Mouse (Mus musculus): ENCODE data around the gene Gm11492.
A peak's percentile ranks its signal among the peaks of the same experiment; 100 is the strongest.

Gm11492 gene

GRCm38 (mm10) chr11:87566501-87566900 is at the start of gene Gm11492:
Gm11492 (plus strand) TSS chr11:87566653.
- DNase-seq (ENCODE audit: low read depth) = no peak

DNA sequence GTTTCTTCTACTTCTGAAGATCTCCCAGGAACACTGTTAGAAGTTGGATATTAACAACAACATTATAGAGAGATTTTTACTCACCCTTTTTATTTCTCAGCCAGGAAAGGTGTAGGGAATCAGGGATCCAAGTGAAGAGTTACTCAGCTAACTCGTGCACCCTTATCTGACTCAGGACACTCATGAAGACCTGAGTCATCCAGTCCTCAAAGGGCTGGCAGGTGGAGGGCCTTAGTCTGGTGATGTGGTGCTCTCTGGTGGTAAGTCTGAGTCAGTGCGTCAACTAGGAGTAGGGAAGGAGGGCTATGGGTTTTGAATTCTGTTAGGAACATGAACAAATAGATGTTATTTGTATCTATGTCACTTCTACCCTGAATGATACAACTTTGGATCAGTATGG is 47.2 kb upstream of the Gm11492 start:
- DNase-seq (ENCODE audit: low read depth) = peak; percentile 58

DNA sequence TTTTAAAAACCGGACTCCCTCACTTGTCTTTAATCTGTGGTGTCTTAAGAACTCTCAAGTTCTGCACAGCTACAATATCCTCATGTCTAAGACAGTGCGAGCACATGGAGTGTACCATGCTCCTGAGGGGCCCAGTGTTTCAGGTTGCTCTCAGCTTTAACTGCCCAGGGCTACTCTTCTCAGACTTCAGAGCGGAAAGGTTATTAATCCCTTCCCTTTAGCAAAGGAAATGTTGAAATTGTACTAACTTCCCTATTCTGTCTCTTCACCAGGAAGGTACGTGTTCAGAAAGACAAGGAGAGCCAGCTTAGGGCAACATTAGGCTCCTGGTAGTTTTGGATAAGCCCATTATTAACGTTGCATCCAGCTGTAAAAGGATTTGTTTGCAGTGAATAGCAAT is 43.0 kb upstream of the Gm11492 start:
- no peak for DNase-seq (ENCODE audit: low read depth)

GRCm38 (mm10) chr11:87523967-87524366 is 42.5 kb upstream of the Gm11492 start:
- DNase-seq (ENCODE audit: low read depth) = no peak

DNA sequence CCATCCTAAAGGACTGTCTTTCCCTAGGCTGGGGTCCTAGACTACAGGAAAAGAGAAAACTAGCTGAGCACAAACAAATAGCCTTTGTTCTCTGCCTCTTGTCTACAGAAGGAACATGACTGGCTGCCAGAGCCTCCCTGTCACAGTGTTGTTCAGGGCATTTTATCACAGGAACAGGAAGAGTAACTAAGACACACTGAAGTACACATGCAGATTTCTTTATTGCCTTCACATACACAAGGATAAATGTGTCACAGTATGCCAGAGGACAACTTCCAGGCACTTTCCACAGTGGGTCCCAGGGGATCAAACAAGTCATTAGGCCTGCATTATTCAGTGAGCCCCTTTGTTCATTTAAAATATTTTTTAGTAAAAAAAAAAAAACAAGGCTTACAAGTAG is 41.7 kb upstream of the Gm11492 start:
- DNase-seq (ENCODE audit: low read depth) = no peak

GRCm38 (mm10) chr11:87527364-87527763 is 39.1 kb upstream of the Gm11492 start:
- DNase-seq (ENCODE audit: low read depth) = no peak

DNA sequence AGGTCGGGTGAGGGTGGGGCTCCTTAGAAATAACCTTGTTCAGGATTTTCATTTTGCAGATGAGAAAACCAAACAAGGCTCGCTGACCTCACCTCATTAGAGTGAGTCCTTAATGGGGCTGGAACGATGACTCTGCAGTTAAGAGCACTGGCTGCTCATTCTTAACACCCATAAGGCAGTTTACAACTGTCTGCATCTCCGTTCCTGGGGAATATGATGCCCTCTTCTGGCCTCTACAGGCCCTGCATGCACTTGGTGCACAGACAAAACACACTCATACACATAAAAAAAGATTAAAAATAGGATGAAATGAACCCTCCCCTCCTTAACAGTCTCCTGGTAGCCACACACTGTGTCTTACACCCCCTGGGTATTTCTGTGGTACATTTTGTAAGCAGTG is 38.5 kb upstream of the Gm11492 start:
- DNase-seq (ENCODE audit: low read depth) = no peak

GRCm38 (mm10) chr11:87531695-87532094 is 34.8 kb upstream of the Gm11492 start:
- peak; percentile 25 for DNase-seq (ENCODE audit: low read depth)

DNA sequence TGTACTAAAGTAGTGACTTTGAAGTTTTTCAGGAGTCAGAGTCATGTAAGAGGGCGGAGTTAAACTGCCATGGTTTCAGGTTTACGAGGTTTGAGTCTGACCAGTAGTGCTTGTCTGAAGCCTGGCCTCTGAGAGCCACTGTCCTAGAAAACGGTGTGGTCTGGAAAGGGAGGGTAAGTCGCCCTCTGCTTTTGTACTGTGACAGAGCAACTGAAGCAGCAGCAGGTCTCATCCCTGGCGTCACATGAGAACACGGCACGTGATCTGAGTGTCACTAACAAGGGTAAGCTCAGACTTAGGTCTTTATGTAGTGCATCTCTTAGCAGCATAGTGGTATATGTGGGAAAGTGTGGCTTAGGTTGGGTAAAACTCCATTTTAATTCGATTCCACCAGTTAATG is 24.2 kb upstream of the Gm11492 start:
- no peak for DNase-seq (ENCODE audit: low read depth)

DNA sequence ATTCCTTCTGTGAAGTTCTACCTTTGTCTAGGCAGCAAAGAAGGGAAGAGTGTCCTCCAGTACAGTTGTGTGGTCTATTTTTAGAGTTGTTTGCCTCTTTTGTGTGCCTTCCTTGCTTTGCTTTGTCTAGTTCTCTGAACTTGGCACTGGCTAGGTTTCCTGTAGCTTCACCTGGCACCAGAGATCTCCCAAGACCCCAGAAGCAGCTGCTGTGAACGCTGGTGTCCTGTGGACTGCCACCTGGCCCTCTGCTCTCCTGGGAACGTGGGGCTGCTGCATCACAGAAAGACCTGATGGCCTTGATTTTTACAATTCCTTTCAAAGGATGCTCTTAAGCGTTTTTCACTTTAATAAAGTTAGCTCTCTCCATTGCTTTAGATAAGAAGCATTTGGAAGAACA is 23.5 kb upstream of the Gm11492 start:
- no peak for DNase-seq (ENCODE audit: low read depth)

DNA sequence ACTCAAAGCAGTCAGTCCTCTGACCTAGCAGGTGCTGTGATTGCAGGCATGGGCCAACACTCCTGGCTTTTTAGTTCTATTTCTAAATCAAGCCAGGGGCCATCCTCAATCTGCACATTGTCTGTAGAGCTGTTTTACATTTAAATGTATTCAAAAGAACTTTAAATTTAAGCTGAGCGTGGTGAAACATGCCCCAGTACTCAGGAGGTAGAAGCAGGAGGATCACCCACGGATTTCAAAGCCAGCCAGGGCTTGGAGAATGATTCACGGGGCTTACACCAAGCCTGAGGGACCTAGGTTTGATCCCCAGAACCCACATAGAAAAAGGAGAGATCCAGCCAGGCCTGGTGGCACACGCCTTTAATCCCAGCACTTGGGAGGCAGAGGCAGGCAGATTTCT is 13.1 kb upstream of the Gm11492 start:
- DNase-seq (ENCODE audit: low read depth) = no peak

DNA sequence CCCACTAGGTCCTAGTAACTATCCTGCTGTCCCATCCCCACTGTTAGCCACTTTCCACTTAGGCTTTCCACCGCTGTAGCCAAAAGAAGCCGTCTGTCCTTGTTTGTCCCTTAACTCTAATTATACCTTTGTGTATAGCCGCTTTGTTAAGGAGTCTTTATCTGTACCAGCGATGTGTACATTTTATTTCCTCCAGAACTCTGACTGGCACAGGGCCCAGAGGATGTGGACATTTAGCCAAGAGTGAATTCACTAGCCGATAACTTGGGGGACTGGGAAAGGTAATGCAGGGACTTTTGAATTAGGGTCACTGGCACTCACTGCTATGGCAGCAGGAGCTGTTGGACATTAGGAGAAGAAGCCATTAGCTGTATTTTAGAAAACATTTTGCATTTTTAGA is 12.1 kb upstream of the Gm11492 start:
- DNase-seq (ENCODE audit: low read depth) = no peak

DNA sequence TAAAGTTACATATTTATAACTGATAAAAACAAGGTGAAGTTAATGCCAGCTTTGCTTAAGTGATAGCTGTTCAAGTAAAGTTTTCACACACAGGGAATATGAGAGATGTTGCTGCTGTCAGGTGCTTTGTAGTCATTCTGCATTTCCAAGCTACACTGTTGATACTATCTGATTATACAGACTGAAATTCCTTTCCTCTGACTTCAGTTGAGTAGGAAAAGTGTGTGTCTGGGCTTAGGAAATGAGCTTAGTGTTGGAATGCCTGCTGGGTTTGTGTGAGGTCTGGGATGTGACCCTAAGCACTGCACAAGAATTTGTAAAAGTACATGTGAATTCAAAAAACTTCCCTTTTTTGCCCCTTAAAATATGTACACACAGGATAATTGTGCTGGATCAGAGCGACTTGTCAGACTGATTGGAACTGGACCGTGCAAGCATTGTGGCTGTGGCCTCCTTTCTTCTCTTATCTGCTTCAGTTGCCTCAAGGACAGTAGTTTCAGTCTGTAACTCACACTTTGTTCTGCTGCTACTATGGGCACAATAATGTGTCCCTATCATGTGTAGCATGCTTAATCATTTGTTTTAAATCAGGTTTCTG is 11.2 kb upstream of the Gm11492 start:
- no peak for DNase-seq (ENCODE audit: low read depth)

GRCm38 (mm10) chr11:87561208-87561607 is 5.2 kb upstream of the Gm11492 start:
- DNase-seq (ENCODE audit: low read depth) = no peak

- no peak for DNase-seq (ENCODE audit: low read depth)
Observed at GRCm38 (mm10) chr11:87568255-87568953, 2.0 kb downstream of the Gm11492 start, which contains the start of gene Sept4. Sept4 (plus strand) TSS chr11:87568903.

DNA sequence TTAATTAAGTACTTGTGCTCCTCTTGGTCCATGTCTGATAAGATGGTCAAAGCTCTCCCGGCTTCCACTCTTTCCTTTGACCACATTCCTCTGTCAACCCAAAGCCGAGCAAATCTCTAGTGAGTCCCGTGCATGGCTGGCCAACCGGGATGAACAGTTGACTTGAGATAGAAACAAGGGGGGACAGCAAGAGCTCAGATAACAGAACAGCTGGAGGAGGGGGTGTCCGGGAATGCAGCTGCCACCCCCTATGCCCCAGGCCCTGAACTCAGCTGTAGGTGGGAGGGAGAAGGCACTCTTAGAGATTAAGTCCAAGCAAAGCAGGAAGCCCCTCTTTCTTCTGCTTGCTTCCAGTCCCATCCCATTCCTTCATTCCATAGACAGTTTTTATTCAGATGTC is 4.3 kb downstream of the Gm11492 start:
- DNase-seq (ENCODE audit: low read depth) = no peak

GRCm38 (mm10) chr11:87571361-87571950 is 5.0 kb downstream of the Gm11492 start:
- DNase-seq (ENCODE audit: low read depth) = no peak

DNA sequence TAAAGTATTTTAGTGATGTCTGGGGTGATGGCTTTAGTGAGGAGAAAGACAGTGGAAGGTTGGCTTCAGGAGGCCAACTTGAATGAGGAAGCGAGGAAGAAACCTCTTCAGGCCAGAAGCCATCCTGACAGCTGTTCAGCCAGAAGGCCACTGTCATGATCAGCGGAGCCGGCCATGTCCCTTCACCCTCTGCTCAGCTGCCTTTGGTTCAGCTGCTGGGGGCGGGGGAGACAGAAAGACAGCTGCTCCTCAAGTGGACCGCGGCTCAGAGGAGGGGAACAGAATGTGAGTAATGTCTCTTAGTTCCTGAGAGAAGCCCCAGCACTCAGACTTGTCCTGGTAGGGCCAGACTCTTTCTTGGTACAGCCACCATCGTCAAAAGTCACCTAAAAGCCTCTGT is 7.3 kb downstream of the Gm11492 start:
- no peak for DNase-seq (ENCODE audit: low read depth)

- DNase-seq (ENCODE audit: low read depth) = no peak
Observed at GRCm38 (mm10) chr11:87574520-87575180, 8.2 kb downstream of the Gm11492 start.

DNA sequence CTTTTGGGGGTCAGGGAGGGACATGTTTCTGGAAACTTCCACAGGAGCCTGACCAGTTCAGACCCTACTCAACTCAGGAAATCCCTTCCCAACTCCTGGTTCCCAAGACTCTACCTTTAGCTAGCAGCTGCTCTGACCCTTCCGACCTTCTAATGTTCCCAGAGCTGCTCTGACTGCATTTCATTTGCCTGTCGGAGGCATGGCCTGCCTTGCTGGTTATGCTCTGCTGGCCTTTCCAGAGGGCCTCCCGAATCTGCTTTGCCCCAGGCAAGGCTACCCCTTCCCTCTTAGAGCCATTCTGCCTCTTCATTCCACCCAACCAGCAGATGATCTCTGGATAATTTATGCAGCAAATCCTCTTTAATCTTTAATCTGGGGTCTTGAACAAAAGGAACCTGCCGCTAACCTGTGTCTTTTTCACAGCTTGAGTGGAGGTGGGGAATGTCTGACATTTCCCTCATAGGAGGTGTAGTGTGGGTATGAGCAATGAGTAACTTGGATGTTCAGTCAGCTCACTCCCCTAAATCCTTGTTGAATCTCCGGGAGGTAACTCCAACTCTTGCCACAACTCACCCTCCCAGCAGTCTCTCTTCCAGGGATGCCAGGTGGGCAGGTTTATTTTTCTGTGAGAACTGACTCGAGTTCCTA is 11.3 kb downstream of the Gm11492 start:
- no peak for DNase-seq (ENCODE audit: low read depth)

- peak; percentile 64 for DNase-seq (ENCODE audit: low read depth)
Observed at GRCm38 (mm10) chr11:87578249-87578962, 12.0 kb downstream of the Gm11492 start.
